Comparison of ENCODE assay signal across 12 mouse cellular contexts in genomic region chr17:5914217-5914616, GRCm38 (mm10). TPM values are rescaled to one million over a fixed set of nuclear protein-coding genes. Genes with fewer than 3 reads are reported as not detected.
DNase-seq lines count a peak whose midpoint lies in the region; ATAC-seq lines count a peak whose summit lies in the region.
"Had no signal": no experiment of that assay in that cellular context is flagged by ENCODE, and none has a peak within 500 bp of the region (broad histone marks: within the 10 kb centered on the region; RNA-seq: fewer than 3 reads in every experiment).

No protein-coding gene starts in this region.

- WGBS in hindbrain, embryonic 14.5 days, result 82% methylated on average over 5 of the region's 5 CpGs

- no peak overlapping the region for H3K4me3 ChIP-seq in hindbrain, embryonic 14.5 days (replicated peaks; ENCODE audit: low read length)
- H3K4me3 ChIP-seq: heart, embryonic 15.5 days; midbrain, embryonic 15.5 days; neural tube, embryonic 12.5 days had no signal

- peaks cover 11% of the 10 kb centered on the region; the same call in 1 of the 2 replicates for H3K36me3 ChIP-seq in hindbrain, embryonic 14.5 days (replicated peaks; ENCODE audit: control insufficient read depth, insufficient read depth)
- H3K36me3 ChIP-seq: midbrain, embryonic 15.5 days had no signal

- H3K4me1 ChIP-seq in hindbrain, embryonic 14.5 days (replicated peaks; ENCODE audit: control insufficient read depth, insufficient read depth, low read length), result no peaks in the 10 kb centered on the region
- H3K4me1 ChIP-seq: heart, embryonic 15.5 days; midbrain, embryonic 15.5 days; neural tube, embryonic 12.5 days had no signal

- H3K27ac ChIP-seq in hindbrain, embryonic 14.5 days, result no peak overlapping the region
- H3K27ac ChIP-seq: heart, embryonic 15.5 days; macrophage; midbrain, embryonic 15.5 days; neural tube, embryonic 12.5 days had no signal

- H3K4me2 ChIP-seq in hindbrain, embryonic 14.5 days (replicated peaks), result no peak overlapping the region
- H3K4me2 ChIP-seq: heart, embryonic 15.5 days; midbrain, embryonic 15.5 days; neural tube, embryonic 12.5 days had no signal

- no peaks in the 10 kb centered on the region for H3K27me3 ChIP-seq in hindbrain, embryonic 14.5 days (ENCODE audit: control insufficient read depth, insufficient read depth, low read length)
- H3K27me3 ChIP-seq: heart, embryonic 15.5 days; midbrain, embryonic 15.5 days; neural tube, embryonic 12.5 days had no signal

- H3K9ac ChIP-seq in hindbrain, embryonic 14.5 days, result no peak overlapping the region
- H3K9ac ChIP-seq: forebrain, postnatal 0 days; heart, embryonic 15.5 days; midbrain, embryonic 15.5 days; neural tube, embryonic 12.5 days had no signal

- peak; percentile 50 for DNase-seq in kidney, postnatal 10 days
- no peak for DNase-seq in kidney, adult 11 months
- peak; percentile 35 for DNase-seq in urinary bladder, postnatal 14 days (ENCODE audit: low spot score)
- DNase-seq in urinary bladder, adult 2 months (ENCODE audit: low spot score), result no peak
- DNase-seq in gastrocnemius, postnatal 10 days, result peak; percentile 50
- DNase-seq in frontal cortex, postnatal 36 days (ENCODE audit: low spot score in 2 of 2), result no peak
- DNase-seq in hindbrain, embryonic 14.5 days (ENCODE audit: low spot score), result no peak
- DNase-seq: forebrain, postnatal 0 days had no signal

- H3K9me3 ChIP-seq in hindbrain, embryonic 14.5 days (ENCODE audit: control insufficient read depth, low read length), result no peaks in the 10 kb centered on the region
- H3K9me3 ChIP-seq: heart, embryonic 15.5 days; midbrain, embryonic 15.5 days; neural tube, embryonic 12.5 days had no signal

- ATAC-seq in hindbrain, embryonic 14.5 days (ENCODE audit: low FRiP score), result no peak
- ATAC-seq: forebrain, postnatal 0 days; midbrain, embryonic 15.5 days had no signal

RNA-seq across cellular contexts. Expression of gene Synj2, which starts 26.9 kb away (rescaled TPM):
- polyA plus RNA-seq in urinary bladder, adult 2 months (2012; rRNA removed), result 17.3 and 22.7 TPM in 2 replicates
- 10 to 100 TPM; 30.0 to 31.4 TPM for total RNA-seq in gastrocnemius, postnatal 10 days (2021)
- 1.3 and 1.9 TPM in 2 replicates for polyA plus RNA-seq in hindbrain, embryonic 14.5 days (2014; fragmentation: Nextera tagmentation; extraction: Ambion mirVana)

Comparison
In these comparisons a context has a peak if more than half of its experiments do, and no peak if none do; other contexts are left out.
1. DNase-seq: peak in kidney, postnatal 10 days (single experiment), urinary bladder, postnatal 14 days (single experiment) and gastrocnemius, postnatal 10 days (single experiment); none in kidney, adult 11 months (single experiment), urinary bladder, adult 2 months (single experiment), frontal cortex, postnatal 36 days (0 of 2) and hindbrain, embryonic 14.5 days (single experiment).